Mouse (Mus musculus): Measurements from ENCODE around the gene Dlk1. TPM values are rescaled to one million over a fixed set of nuclear protein-coding genes. Genes with fewer than 3 reads are reported as not detected.
A peak's percentile ranks its signal among the peaks of the same experiment; 100 is the strongest.

Dlk1 gene
- total RNA-seq (2022), result under 1 TPM in 3 of 4 experiments, not detected in 1; 0.23 to 0.69 (median 0.47) TPM

DNA sequence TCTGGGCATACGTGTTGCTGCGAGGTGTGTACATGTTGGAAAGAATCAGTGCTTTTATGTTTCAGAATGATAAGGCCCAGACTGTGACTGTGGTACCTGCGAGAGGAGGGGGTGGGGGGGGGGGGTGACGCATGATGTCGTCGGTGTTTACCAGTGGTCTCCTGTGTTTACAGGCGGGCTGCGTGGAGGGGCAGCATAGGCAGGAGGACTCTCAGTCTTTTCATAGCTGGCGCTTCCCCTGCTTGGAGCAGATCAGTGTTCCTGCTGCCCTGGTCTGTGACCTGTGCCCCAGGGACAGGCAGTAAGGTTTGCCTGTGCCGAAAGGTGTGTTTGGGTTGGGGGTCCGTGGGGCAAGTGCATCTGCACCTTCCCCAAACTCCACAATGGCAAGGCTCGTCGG lies at the start of gene Dlk1:
TSS of gene Dlk1 (plus strand) at position 232 of the 400 bp plus-strand sequence.
- DNase-seq (ENCODE audit: low spot score), result no peak

DNA sequence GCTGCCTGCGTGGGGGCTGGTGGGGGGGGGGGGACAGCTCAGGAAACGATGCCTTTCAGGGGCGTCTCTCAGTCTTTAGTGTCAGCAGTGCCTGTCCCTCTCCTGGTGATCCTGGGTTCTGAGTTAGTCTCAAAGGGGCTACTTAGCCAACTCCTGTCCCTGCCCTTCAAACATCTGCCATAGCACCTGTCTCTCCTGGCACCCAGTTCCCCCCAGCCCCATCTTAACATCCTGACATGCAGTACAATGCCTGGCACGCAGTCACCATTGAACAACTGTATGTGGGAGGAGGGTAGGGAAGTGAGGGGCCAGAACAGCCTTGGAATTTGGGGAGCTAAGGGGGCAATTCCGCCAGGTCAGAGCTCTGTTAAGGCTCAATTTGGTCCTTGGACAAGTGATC lies 49.7 kb upstream of the Dlk1 start:
- no peak for DNase-seq (ENCODE audit: low spot score)

DNA sequence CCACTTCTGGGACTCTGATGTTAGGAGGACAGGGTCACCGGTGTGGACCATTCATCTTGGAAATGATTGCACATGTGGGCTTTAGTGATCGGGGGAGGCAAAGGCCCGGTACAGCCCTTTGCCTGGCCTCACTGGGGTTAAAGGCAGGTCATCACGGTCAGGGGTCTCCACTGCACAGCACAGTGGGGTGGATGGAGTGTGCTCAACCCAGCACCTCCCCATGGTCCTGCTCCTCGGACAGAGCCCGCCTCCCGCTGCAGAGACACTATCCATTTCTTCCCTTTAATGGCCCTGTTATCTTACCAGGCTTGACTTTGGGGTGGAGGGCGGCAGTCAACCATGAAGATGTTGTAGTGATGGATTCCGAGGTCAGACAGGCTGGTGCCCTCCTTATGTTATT lies 48.9 kb upstream of the Dlk1 start:
- no peak for DNase-seq (ENCODE audit: low spot score)

DNA sequence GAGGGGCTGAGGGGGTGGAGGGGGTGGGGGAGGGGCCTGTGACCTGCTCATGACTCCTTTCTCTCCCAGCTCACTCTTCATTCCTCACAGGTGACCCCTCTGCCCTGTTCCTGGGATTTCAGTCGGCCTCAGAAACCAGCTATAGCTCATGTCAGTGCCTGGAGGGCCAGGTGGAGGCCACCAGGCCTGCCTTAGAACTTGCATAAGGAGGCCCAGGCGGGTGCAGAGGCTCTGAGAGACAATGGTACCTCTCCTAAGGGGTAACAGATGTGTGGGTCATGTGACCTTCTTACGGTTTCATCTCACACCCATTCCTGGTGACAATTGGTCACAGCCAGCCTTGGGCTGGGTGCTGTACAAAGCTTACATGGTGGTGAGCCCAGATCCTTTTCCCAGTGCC lies 46.6 kb upstream of the Dlk1 start:
- no peak for DNase-seq (ENCODE audit: low spot score)

DNA sequence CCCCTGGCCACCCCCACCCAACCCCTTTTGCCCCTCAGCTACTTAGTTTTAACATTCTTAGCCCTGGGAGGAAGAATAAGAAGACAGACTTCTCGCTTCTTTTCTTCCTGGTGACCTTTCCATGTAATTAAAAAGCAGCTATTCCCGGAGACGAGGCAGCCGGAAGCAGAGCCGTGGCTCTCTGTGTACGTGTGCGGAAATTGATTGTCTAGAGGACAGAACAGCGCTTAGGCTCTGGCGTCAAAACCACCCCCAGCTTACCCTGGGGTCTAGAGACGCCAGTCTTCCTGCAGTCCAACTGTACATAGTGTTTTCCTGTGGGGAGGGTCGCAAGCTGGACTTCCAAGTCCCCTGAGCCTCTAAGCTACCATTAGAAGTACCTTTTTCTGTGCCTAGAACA lies 41.9 kb upstream of the Dlk1 start:
- no peak for DNase-seq (ENCODE audit: low spot score)

DNA sequence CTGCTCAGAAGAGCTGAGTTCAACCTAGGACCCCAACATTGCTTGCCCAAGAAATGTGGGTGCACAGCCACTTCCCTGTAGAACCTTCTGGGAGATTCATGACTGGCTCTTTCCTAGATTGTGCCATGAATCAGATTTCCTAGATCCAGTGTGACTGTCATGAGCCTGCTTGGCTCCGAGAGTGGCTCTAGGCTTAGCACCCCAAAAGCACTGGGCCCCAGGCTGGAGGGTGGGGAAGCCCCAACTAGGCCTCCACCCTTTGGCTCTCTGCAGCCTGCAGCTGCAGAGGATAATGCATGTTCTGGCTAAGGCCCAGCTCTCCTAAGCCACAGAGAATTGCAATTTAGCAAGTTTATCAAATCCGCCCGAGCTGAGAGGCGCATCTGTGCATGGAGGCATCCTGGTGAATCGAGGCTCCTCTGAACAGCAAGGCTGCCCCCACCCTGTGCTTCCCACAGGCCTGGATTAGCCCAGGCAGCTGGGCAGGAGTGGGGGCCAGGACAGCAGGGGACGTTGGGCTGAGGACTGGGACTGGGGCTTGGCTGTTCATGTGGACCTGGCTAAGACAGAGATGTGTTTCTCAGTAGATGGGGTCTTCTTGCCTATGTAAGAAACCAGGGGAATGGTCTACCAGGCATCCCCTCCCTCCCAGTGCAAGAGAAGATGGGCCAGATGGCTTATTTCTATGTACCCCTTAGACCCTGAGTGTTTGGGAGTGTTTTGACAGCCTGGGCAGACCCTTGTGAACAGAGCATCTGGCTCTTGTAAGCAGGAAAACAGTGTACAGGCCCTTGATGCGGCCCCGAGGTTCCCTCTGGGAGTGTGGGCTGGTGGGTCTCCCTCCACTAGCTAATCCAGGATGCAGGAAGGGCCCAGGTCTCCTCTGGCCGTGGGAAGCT lies 41.2 kb upstream of the Dlk1 start:
- no peak for DNase-seq (ENCODE audit: low spot score)

DNA sequence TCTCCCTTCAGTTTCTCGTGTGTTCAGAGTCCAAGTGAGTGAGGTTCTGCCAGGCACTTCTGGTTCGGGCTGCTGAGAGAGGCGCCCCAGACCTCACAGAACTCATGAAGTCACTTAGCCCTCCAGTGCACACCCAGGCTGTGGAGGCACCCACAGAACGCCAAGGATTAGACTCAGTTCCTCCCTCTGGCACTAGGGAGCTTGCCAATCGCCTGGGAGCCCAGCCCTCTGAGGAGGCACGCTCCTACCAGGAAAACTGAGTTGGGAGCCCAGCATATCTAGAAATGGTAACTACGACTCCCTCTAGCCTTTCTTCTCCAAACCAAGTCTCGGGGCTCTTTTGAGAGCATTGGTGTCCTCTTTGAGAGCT lies 40.6 kb upstream of the Dlk1 start:
- no peak for DNase-seq (ENCODE audit: low spot score)

DNA sequence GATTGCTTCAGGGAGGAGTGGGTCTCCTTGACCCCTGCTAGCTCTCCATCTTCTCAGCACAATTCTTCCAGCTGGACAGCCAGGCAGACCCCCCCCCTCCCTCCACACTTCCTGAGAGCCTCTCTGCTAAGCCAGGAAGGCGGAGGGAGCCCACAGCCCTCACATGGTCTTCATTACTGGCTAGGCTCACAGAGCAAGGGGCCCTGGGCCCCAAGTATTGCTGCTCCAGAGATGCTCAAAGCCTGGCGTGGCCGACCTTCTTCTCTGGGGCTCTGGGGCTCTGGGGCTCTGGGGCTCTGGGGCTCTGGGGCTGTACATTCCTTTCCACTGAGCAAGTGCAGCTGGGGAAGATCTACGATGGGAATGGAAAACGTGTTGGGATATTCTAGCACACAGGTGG lies 39.9 kb upstream of the Dlk1 start:
- no peak for DNase-seq (ENCODE audit: low spot score)

DNA sequence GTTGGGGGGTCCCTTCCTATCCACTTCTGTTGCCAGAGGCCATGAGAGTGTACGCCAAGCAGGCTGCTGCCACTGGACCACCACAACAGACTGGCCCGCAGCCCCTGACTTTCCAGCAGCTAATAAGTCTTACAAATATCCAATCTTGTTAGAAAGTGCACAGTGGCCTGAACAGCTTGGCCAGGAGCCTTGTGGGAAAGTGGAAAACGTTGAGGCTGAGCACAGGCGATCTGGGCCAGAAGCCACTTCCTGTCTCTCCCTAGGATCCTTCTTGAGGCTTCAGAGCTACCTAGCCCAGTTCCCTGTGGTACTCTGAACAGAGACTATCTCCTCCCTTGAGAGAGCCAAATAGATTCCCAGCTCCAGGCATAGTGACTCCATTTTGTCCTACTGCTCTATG lies 39.3 kb upstream of the Dlk1 start:
- DNase-seq (ENCODE audit: low spot score), result peak; percentile 11

DNA sequence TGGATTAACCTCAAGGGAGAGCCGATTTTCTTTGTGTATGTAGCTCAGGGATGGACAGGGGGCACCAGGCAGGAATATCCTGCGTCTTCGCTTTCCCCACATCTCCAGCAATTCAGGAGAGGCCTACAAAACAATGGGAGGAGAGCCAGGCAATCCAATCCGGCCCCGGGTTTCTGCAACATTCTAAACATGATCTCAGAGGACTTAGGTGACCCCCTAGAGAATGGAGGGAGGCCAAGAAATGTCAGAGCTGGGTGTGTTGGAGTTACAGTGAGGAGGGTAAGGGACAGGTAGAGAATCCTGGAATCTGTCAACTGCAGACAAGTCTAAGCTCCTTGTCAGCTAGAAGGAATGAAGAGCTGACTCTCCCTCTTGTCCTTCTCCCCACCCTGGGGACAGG lies 35.9 kb upstream of the Dlk1 start:
- DNase-seq (ENCODE audit: low spot score), result no peak

DNA sequence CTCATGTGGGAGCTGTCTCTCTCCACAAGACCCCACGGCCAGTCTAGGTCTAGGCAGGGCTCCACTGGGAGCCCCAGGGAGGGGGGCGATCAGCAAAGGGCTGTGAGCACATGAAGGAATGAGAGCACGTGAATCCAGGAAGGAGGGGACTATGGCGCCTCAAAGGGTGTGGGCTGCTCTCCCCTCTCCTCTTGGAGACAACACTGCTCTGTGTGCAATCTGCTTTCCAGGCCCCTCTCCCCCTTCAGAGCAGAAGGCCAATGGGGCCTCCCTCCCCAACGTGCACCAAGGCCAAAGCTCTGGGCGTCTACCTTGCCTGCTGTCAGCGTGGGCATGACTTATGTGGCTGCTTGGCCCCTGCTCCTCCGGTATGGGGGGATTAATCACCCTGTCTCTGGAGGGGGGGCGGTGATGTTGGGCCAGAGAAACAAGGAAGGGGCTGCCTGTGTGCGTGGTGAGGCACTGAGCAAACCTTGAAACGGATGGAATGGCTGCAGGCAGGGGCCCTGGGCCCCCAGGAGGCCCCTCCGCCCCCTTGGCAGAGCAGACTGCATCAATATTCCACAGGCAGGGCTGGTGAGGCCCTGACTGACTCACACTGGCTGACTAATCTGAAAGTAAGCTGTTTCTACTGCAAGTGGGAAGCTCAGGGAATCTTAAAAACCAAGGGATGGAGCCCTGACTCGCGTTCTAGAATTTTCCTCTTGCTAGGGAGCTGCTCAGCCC lies 35.0 kb upstream of the Dlk1 start:
- DNase-seq (ENCODE audit: low spot score), result no peak

DNA sequence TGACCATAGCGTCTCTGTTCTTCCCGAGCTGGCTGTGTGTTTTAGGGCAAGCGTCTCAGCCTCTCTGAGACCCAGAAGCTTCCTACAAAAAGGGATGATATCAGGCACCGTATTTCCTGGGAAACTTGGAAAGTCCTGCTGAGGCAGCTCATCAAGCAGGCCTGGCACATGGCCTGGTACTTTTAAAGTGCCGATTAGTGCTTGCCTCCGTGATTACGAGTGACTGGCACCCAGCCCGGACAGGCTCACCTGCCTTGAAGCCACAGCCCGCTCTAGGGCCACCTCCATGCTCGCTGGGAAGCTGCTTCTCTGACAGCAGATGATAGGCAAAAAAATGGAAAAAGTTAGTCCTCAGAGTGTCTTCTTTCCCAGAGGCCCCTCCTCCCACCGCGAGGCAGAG lies 32.6 kb upstream of the Dlk1 start:
- no peak for DNase-seq (ENCODE audit: low spot score)

DNA sequence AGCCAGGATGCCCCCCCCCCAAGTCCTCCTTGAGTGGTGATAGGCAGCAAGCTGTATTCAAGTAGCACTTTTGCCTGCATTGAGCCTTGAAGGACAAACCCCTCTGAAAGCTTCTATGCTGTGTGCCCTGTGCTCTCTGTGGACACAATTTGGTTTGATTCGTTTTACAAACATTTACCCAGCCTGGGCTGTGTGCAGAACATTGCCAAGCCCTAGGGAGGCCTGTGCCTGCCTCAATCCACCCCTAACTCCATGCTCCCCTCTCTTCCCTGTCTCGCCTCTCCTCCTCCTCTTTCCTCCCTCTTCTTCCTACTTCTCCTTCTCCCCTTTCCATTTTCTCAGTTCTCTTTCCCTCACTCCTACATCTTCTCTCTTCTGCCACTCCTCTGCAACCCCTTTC lies 29.5 kb upstream of the Dlk1 start:
- no peak for DNase-seq (ENCODE audit: low spot score)

DNA sequence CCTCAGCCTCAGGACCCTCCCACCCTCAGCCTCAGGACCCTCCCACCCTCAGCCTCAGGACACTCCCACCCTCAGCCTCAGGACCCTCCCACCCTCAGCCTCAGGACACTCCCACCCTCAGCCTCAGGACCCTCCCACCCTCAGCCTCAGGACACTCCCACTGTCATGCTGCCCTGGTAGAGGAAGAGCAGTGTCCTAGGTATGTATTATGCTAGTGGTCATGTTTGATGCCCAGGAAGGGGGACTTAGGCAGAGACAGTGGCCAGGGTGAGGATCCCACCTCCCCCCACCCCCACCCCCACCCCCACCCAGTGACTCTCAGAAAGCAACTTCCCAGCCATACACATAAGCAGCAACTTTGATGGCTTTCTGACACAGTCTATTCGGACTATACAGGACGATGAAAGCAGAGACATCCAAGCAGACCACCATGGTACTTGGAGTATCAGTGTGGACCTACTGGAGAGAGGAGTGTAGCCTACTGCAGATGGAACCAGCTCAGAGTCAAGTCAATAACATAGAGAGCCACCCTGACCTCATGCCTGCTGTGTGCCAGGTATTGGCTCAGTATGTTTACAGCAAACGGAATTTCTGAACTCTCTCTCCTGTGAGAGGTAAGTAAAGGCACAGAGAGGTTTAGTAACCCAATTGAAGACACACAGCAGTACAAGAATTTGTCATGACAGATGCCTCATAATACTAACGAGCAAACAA lies 28.8 kb upstream of the Dlk1 start:
- DNase-seq (ENCODE audit: low spot score), result no peak

DNA sequence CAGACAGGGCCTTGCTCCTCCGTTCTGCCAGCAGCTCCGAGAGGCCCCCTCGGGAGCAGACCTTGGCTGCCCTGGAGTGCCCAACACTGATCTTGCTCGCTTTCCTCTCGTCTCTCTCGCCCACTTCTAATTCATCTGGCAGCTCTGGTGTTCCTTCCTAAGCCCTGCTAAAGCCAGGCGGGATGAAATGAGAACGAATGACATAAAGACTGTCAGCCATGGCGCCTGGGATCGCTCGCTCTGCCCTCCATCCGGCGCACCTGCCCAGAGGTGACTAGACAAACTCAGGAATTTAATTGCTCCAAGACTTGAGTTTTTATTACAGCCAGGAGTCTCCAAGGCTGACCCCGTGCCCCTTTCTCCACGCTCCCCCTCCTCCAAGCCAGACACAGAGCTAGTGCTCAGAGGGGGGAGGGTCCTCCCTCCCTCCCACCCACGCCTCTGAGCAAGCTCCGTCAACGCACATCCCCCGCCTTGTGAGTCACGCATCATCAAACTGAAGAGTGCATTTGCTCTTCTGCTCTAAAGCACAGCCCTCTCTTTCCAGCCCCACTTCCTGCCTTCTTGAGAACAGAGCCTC lies 27.8 kb upstream of the Dlk1 start:
- DNase-seq (ENCODE audit: low spot score), result no peak

DNA sequence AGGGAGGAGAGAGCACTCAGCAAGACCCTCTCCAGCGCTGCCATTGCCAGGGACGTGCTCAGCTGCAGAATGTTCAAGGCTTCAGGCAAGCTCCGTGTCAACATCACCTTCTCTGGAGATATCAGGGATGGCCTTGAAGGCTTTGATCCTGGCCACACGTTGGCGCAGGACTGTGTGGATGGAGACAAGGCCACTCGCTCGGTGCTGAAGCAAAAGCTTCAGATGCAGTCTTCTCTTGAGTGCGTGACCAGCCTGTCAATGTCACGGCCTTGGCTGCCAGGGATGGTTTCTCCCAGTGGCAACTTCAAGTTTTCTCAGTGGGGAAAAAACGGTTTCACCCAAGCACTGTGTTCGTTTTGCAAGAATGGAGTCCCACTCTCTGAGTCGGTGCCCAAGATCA lies 26.6 kb upstream of the Dlk1 start:
- no peak for DNase-seq (ENCODE audit: low spot score)

DNA sequence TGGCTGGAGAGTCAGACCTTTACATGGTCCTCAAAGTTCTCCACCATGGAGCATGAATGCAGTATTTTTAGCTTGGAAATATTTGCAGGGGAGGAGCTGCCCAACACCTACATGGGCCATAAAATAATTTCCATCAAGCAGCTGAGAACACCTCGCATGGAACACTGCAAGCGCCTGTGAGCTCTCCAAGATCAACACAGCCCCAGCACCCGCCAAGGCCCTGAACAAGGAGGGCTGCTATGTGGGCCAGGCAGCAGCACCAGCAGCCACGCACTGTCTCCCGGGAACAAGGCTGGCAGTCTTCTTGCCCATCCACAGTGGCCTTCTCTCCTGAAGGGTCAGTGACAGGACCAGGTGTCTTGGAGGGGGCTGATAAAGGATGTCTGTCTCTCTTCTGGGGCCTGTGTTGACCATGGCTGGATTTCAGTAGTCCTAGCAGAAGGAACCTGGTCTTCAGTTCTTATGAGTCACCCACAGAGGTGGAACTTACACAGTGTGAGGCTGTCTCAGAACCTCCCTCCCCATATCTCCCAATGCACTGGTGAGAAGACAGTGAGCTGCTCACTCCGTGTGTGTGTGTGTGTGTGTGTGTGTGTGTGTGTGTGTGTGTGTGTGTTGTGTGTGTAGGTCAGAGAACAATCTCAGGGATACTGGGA lies 20.0 kb upstream of the Dlk1 start:
- no peak for DNase-seq (ENCODE audit: low spot score)

DNA sequence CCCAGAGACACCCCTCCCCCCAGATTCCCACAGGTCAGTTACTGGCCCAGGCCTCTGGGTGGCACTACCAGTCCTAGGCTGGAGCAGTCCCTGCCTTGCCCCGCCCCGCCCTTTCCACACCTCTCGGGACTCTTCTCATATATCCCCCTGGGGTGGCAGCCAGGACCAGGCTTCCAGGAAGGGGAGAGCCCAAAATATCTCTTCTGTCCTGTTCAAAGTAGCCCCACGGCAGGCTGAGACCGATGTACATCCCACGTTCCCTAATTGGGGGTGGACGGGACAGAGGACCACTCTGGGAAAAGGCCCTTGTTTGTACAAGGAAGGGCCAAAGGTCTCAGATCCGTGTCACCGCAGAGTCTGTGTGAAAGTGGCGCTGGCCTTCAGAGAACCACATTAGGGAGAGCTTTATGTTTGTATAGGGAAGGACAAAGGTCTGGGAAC lies 16.2 kb upstream of the Dlk1 start:
- DNase-seq (ENCODE audit: low spot score), result no peak

DNA sequence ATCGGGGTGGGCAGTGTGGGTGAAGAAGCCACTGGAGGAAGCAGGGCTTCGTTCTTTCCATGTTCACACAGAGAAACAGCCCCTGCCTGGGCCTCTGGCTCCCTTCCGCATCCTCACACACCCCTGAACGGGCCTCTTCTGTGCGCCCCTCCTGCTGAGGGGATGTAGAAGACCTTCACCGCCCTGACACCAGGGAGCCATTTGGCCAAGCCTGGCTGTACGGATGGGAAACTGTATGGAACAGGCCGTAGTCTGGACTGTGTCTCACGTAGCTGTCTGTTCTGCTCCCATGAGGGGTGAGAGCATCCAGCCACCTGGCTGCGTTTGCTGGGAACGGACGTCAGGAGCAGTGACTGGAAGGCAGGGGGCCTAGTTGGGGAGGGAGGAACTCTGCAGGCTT lies 15.8 kb upstream of the Dlk1 start:
- no peak for DNase-seq (ENCODE audit: low spot score)

DNA sequence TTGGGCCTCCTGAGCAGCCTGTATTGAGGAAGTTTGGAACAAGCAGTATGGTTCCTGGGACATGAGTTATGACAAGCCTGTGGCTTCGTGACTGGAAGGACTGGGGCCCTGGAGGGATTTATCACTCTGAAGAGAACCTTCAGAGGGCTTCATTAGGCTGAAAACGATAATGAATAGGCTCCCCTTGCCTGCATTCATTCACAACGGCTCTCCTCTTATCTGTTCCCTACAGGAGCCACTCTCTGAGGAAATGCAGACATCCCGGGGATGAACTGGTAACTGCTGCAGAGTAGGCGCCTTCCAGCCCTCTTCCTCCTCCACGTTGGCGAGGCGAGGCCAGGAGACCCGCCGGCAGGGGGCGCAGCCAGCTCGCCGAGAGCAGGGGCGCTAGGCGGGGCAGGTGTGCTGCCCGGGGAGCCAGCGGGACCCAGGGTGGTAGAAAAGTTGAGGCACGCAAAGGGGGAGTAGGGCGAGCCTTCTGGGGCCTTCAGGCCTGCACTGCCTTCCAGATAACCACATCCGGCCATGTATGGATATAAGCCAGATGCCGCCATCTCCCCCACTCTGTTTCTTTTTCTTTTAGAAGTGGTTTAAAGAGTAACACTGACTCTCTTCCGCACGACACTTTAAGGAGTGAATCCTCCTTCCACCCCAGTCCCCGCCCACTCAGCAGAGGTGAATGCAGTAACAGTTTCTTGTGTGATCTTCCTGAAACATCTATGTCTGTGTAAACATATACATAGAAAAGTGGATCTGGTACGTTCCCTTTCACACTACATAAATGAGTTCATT lies 14.9 kb upstream of the Dlk1 start:
- DNase-seq (ENCODE audit: low spot score), result peak; percentile 38

DNA sequence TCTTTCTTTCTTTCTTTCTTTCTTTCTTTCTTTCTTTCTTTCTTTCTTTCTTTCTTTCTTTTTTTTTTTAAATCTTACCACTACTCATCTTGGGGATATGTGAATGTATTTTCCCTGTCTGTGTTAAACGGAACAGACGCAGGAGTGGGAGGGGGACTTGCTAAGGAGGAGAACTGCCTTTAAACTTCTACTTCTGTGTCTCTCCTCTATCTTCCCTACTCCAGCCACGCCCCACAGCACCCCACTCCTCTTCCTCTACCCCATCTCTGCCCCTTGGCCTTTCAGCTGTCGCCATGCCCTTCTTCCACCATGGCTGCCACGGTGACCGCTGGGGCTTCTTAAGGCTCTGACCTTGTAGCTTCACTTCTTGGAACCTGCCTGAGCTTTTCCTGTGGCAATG lies 14.2 kb upstream of the Dlk1 start:
- no peak for DNase-seq (ENCODE audit: low spot score)

Data from heart, adult 8-10 months (tissue).